Mouse (Mus musculus): ENCODE measurements around the gene Kif17.

GRCm38 (mm10) chr4:138217441-138217840 is 32.8 kb upstream of the Kif17 start:
- TF ChIP-seq GATA1 (IDR thresholded peaks at IDR 0.05; ENCODE audit: borderline replicate concordance, low read length) (no peak), FLI1 (IDR thresholded peaks at IDR 0.05; ENCODE audit: low read length) (no peak)

All from megakaryocyte, embryonic 14.5 days (primary cell).